Mouse (Mus musculus): ENCODE measurements around the gene Nol12.

Gene Nol12

GRCm38 (mm10) chr15:78948883-78949282 lies 14.2 kb downstream of the Nol12 start:
- DNase-seq (ENCODE audit: low spot score) = no peak

DNA sequence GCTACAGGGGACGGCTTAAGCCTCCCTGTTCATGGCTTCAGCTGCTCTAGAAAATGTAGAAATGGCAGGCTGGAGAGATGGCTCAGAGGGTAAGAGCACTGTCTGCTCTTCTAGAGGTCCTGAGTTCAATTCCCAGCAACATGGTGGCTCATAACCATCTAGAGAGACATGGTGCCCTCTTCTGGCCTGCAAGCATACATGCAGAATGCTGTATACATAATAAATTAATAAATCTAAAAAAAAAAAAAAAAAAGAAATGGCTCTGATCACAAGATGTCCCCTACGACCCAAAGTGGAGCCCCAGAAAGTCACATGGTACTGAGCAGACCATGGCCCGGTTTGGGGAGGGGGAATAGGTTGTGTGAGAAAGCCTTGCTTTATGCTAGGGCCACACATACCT lies 20.9 kb downstream of the Nol12 start:
- DNase-seq (ENCODE audit: low spot score) = no peak

GRCm38 (mm10) chr15:78956351-78956750 lies 21.6 kb downstream of the Nol12 start:
- DNase-seq (ENCODE audit: low spot score) = no peak

DNA sequence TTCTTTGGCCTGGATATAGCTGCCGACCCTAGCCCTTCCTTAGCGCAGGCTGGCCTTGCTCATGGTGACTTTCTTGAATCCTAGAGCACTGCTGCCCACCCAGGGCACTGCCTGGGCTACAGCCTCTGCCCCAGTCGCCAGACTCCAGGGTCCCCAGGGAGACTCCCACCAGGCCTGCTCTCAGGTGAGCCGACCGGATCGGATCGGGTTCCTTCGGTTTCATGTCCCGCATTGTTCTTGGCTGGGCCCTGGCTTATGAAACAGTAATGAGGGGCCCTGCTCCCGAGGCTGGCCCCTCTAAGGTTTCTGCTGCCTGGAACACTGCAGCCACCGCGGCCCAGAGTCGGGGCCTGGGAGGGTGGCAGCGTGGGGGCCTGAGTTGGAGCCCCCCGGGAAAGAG lies 22.3 kb downstream of the Nol12 start:
- DNase-seq (ENCODE audit: low spot score) = no peak

DNA sequence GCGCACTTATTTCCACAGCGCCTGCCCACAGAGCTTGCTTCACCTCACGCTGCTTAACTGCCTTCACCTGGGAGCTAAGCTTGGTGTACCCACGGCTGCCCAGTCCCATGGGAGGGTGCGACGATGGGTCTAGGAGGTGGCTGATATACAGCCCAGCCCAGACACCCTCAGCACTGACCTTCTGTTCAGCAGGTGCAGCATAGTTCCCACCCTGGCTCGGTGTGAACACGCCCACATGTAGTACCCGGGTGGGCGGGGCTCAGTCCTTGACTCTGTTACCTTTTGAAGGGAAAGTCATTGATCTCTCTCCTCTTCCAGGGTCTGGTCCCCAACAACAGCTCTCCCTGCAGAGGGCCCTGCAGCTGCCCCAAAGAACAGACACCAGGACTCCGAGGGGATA lies 24.8 kb downstream of the Nol12 start:
- DNase-seq (ENCODE audit: low spot score) = no peak

- no peak for DNase-seq (ENCODE audit: low spot score)
These were observed 25.4 kb downstream of the Nol12 start for GRCm38 (mm10) chr15:78960088-78960487.

DNA sequence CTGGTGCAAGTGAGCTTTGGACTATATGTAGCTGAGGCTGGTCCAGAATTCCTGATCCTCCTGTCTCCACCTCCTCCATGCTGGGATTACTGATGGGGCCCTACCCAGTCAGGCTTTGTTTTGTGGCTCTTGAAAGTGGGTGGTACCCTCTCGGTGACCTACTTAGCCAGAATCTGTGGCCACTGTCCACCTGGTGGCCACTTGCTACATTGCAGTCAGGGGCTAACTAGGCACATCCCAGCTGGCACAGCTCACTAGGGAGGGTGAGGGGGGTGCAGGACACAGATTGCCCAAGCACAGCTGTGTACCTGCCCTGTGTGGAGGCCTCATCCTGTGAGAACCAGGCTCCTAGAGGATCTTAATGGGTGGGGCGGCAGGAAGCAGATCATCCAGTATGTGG lies 28.2 kb downstream of the Nol12 start:
- DNase-seq (ENCODE audit: low spot score) = no peak

- DNase-seq (ENCODE audit: low spot score) = no peak
These were observed 36.9 kb downstream of the Nol12 start for GRCm38 (mm10) chr15:78971626-78972025.

DNA sequence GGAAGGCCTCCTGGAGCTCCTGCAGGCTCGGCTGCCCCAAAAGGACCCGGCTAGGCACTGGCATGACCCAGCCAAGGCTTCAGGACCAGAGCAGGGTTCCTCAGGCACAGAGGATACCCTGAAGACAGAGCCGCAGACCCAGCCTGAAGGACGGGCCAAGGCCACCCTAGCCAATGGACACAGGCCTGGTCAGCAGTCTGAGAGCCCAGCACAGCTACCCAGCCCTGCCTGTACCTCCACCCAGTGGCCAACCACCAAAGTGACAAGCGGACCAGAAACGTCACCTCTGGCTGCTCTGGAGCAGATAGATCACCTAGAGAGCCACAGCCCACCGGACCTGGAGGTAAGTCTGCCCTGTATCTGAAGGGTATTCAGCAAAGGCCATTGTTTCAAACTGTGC lies 39.2 kb downstream of the Nol12 start:
- DNase-seq (ENCODE audit: low spot score) = no peak

GRCm38 (mm10) chr15:78977676-78978159 lies 43.0 kb downstream of the Nol12 start:
- no peak for DNase-seq (ENCODE audit: low spot score)

GRCm38 (mm10) chr15:78978875-78979274 lies 44.1 kb downstream of the Nol12 start:
- peak; percentile 90 for DNase-seq (ENCODE audit: low spot score)

- no peak for DNase-seq (ENCODE audit: low spot score)
These were observed 45.4 kb downstream of the Nol12 start for GRCm38 (mm10) chr15:78980084-78980483.

- peak; percentile 97 for DNase-seq (ENCODE audit: low spot score)
These were observed 48.1 kb downstream of the Nol12 start for GRCm38 (mm10) chr15:78982658-78983435.

DNA sequence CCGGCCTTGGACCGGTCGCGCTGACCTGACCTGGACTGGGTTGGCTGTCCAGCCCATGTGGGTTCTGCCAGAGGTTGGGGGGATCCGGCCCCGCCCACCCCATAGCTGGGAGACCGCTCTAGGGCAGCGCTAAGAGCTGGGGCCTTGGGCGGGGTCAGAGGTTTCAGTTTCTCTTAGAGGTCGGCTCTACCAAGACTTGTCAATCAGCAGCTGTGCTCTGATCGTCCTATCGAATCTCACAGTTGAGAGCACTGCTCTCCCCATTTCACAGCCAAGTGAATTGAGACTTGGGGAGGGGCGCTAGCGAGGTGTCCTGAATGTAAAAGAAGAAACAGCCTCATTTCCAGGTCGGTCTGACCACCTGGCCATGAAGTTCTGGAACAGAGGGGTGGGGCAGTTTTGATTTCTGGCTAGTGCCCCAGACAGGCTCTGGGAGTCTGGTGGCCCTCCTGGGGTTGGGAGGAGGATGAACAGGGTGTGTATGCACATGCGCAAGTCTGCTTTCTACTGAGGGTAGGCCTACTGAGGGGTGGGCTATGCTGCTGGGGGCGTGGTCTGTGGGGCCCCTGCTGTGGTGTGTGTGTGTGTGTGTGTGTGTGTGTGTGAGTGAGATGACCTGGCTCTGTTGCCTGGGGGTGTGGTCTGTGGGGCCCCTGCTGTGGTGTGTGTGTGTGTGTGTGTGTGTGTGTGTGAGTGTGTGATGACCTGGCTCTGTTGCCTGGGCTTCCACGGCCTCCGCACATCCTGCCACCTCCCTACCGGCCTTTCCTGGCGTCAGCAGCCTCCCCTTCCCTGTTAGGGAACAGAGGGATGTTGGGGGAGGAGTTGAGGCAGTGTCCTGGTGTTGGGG lies 48.9 kb downstream of the Nol12 start:
- DNase-seq (ENCODE audit: low spot score) = peak; percentile 87

DNA sequence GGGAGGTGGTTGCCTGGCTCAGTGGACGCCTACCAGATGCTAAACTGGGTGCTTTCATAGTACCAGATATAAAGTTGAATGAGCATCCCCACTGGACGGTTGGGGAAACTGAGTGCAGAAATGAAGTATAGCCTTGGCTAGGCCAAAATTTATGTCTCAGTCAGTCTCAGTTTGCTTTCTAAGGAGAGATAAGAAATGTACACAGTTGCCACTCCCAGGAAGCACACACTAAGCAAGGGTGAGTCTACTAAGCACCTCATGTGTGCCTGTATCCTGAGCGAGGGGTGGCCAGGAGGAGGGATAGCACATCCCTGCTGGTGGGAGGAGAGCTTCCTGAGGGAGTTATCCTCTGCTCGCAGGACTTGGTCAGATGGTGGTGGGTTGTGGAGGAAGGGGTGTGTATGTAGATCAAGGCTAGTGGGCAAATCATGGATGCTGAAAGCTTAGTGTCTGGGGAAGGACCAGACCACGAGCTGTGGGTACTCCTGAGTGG lies 49.6 kb downstream of the Nol12 start:
- DNase-seq (ENCODE audit: low spot score) = no peak

DNA sequence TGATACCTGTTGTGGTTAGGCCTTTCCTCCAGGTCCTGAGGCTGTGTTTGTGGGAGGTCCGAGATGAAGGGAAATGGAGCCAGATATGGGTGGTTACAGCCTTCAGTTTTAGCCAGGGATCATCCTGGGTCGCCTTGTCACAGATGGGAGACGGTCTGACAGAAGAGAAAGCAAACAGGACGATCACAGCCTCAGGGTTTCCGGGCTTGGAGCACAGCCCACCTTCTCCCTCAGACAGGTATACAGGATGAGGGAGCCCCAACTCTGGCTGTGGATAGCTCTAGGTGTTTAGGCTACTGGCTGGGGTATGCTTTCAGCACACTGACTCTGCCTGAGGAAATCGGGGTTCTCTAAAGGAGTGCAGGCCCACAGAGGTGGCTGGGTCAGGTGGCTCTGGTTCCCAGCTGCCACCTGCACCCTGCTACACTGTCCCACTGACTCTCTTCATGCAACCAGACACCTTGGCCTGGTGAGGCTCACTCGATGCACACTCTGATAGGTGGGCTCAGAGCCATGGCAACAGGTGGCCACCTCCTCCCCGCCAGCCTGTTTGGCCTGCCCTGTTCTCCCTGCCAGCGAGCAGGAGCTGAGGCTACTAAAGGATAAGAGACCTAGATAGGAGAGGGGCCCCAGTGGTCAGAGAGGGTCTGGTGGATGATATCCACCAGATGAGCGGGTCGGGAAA lies 51.9 kb downstream of the Nol12 start:
- no peak for DNase-seq (ENCODE audit: low spot score)

GRCm38 (mm10) chr15:78988499-78988971 lies 53.8 kb downstream of the Nol12 start:
- DNase-seq (ENCODE audit: low spot score) = no peak

DNA sequence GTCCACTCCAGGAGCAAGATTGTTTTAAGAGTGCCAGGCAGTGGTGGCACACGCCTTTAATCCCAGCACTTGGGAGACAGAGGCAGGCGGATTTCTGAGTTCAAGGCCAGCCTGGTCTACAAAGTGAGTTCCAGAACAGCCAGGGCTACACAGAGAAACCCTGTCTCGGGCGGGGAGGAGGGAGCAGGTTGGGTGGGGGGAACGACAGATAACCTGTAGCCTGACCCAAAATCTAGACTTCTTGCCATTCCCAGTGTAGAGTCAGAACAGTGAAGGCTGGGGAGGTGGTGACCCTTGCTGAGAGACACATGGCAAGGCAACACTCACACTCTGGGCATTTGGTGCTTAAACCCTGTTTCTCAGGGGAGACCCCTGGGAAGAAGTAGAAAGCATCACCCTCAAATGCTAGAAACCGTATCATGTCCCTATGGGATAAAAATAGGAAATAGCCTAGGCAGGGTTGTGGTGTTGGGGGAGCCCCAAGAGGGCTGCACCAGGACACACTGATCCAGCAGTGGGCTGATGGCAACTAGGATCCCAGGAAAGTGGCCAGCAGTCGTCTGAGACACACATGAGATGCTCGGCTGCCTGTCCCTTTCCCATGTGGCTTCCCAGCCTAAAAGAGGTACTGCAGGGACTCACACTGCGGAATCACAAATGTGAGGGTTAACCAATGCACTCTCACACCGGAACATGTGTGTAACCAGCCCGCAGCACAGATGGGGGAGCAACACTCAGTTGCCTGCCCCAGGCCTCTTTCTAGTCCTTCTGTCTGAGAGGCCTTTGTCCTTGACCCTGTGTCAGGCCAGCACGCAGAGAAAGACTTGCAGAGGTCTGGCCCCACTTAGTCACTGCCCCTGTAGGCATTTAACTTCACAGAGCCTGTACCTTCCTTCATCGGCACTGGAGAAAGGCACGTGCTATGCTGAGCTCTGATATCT lies 54.7 kb downstream of the Nol12 start:
- DNase-seq (ENCODE audit: low spot score) = no peak

DNA sequence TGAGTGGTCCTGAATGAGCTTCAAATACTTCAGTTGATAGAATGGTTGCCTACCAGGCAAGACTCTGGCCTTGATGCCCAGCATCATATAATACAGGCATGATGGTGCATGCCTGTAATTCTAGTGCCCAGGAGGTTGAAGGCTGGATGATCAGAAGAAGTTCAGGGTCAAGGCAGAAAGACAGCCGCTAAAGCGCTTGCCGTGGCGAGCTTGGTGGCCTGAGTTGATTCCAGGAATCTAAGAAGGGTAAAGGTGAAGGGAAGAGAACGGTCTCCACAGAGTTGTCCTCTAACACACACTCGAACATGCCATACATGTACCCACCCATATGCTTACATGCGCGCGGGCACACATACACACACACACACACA lies 55.3 kb downstream of the Nol12 start:
- DNase-seq (ENCODE audit: low spot score) = no peak

- no peak for DNase-seq (ENCODE audit: low spot score)
These were observed 56.3 kb downstream of the Nol12 start for GRCm38 (mm10) chr15:78990970-78991525.

- DNase-seq (ENCODE audit: low spot score) = no peak
These were observed 57.5 kb downstream of the Nol12 start for GRCm38 (mm10) chr15:78992235-78992634.

Measured in yolk sac, embryonic 10.5 days (tissue).